Mouse (Mus musculus) MEL (cell line): ENCODE results near the gene Cirbp. TPM values are rescaled to one million over a fixed set of nuclear protein-coding genes. Genes with fewer than 3 reads are reported as not detected.

ENCODE experiments used
- DNase-seq: peaks from one replicate; pipeline ENCODE4 v3.0.0; 2011; ENCODE audit warnings: low read depth, low spot score
- H3K27ac ChIP-seq: 2 replicates; pipeline ENCODE4 v1.5.1; 2012; ENCODE audit warnings: low read depth, mild to moderate bottlenecking, control low read depth, low read length, moderate library complexity; ENCODE audit not compliant: control insufficient read depth
- H3K27me3 ChIP-seq, 2 experiments: fragments of 150-350 bp in 1 of 2; sonication (generic) in 1 of 2; 2 replicates each; pipeline ENCODE4 v1.6.1; 2012; ENCODE audit warnings: low read length in 2 of 2, mild to moderate bottlenecking in 2 of 2, improper control_type of control experiment in 1 of 2, moderate library complexity in 1 of 2; ENCODE audit not compliant: insufficient read depth in 2 of 2, control insufficient read depth in 1 of 2
- H3K36me3 ChIP-seq, 2 experiments: 2 replicates each; pipeline ENCODE4 v1.6.1; 2012 to 2014; ENCODE audit warnings: low read length in 2 of 2, improper control_type of control experiment in 1 of 2, inconsistent platforms in 1 of 2, mild to moderate bottlenecking in 1 of 2; ENCODE audit not compliant: insufficient read depth in 2 of 2, control insufficient read depth in 1 of 2
- H3K4me1 ChIP-seq, 2 experiments: fragments of 150-350 bp in 1 of 2; sonication (generic) in 1 of 2; 2 replicates each; pipeline ENCODE4 v1.6.1; 2012; ENCODE audit warnings: low read length in 2 of 2, improper control_type of control experiment in 1 of 2, mild to moderate bottlenecking in 1 of 2; ENCODE audit not compliant: insufficient read depth in 2 of 2, control insufficient read depth in 1 of 2
- H3K4me3 ChIP-seq, 2 experiments: fragments of 150-350 bp in 1 of 2; sonication (generic) in 1 of 2; 2 replicates each; pipeline ENCODE4 v1.5.1; 2012; ENCODE audit warnings: low read depth in 2 of 2, low read length in 2 of 2, mild to moderate bottlenecking in 2 of 2, moderate library complexity in 2 of 2, control low read depth in 1 of 2, improper control_type of control experiment in 1 of 2; ENCODE audit not compliant: control insufficient read depth in 1 of 2, insufficient read depth in 1 of 2
- H3K79me2 ChIP-seq: 2 replicates; pipeline ENCODE4 v1.6.1; 2012; ENCODE audit warnings: mild to moderate bottlenecking, low read length, moderate library complexity; ENCODE audit not compliant: control insufficient read depth, poor library complexity, insufficient read depth
- H3K9ac ChIP-seq: 2 replicates; pipeline ENCODE4 v1.6.1; 2012; ENCODE audit warnings: low read depth, mild to moderate bottlenecking, control low read depth, low read length, moderate library complexity; ENCODE audit not compliant: control insufficient read depth, poor library complexity, severe bottlenecking
- H3K9me3 ChIP-seq: fragments of 150-350 bp; sonication (generic); replicated peaks from 2 replicates; pipeline ENCODE4 v1.6.1; 2012; ENCODE audit warnings: mild to moderate bottlenecking, low read length, improper control_type of control experiment, moderate library complexity; ENCODE audit not compliant: insufficient read depth
- BHLHE40 ChIP-seq: IDR thresholded peaks from 2 replicates; pipeline ENCODE4 v1.6.1; 2012; ENCODE audit warnings: low read depth, mild to moderate bottlenecking, inconsistent platforms, low read length, improper control_type of control experiment, borderline replicate concordance
- CHD1 ChIP-seq: IDR thresholded peaks from 2 replicates; pipeline ENCODE4 v1.6.1; 2012; ENCODE audit warnings: low read depth, mild to moderate bottlenecking, inconsistent platforms, low read length, improper control_type of control experiment
- CTCF ChIP-seq, 3 experiments: IDR thresholded peaks in 2 of 3; conservative IDR thresholded peaks in 1 of 3; 2 replicates each; pipeline ENCODE4 v1.5.1; 2011 to 2012; ENCODE audit warnings: low read length in 3 of 3, low read depth in 2 of 3, mild to moderate bottlenecking in 2 of 3, improper control_type of control experiment in 1 of 3, inconsistent platforms in 1 of 3, mixed read lengths in 1 of 3, moderate library complexity in 1 of 3; ENCODE audit not compliant: control insufficient read depth in 1 of 3, insufficient read depth in 1 of 3, poor library complexity in 1 of 3, severe bottlenecking in 1 of 3
- ETS1 ChIP-seq: IDR thresholded peaks from 2 replicates; pipeline ENCODE4 v1.6.1; 2012; ENCODE audit warnings: low read depth, mild to moderate bottlenecking, inconsistent platforms, low read length, improper control_type of control experiment, moderate library complexity
- GABPA ChIP-seq: IDR thresholded peaks from 2 replicates; pipeline ENCODE4 v1.6.1; 2012; ENCODE audit warnings: low read depth, mild to moderate bottlenecking, inconsistent platforms, low read length, improper control_type of control experiment, moderate library complexity
- HCFC1 ChIP-seq: IDR thresholded peaks from 2 replicates; pipeline ENCODE4 v1.6.1; 2012; ENCODE audit warnings: low read depth, mild to moderate bottlenecking, inconsistent platforms, low read length, improper control_type of control experiment, moderate library complexity
- KAT2A ChIP-seq: conservative IDR thresholded peaks from 2 replicates; pipeline ENCODE4 v1.6.1; 2012; ENCODE audit warnings: low read depth, low read length, improper control_type of control experiment, inconsistent platforms
- MAFK ChIP-seq: IDR thresholded peaks from 2 replicates; pipeline ENCODE4 v1.6.1; 2011; ENCODE audit warnings: low read depth, mild to moderate bottlenecking, low read length, improper control_type of control experiment, borderline replicate concordance
- MEF2A ChIP-seq: IDR thresholded peaks from 2 replicates; pipeline ENCODE4 v1.6.1; 2014; ENCODE audit warnings: low read depth, mild to moderate bottlenecking, inconsistent platforms, low read length, improper control_type of control experiment; ENCODE audit not compliant: poor library complexity, insufficient replicate concordance, severe bottlenecking; ENCODE audit errors: extremely low read depth
- MYB ChIP-seq: IDR thresholded peaks from 2 replicates; pipeline ENCODE4 v1.6.1; 2011; ENCODE audit warnings: mild to moderate bottlenecking, low read depth, low read length, improper control_type of control experiment
- MYC ChIP-seq: IDR thresholded peaks from 2 replicates; pipeline ENCODE4 v1.6.1; 2011; ENCODE audit warnings: low read depth, mild to moderate bottlenecking, low read length, improper control_type of control experiment, moderate library complexity
- NELFE ChIP-seq: IDR thresholded peaks from 2 replicates; pipeline ENCODE4 v1.6.1; 2011; ENCODE audit warnings: low read depth, low read length, improper control_type of control experiment
- NRF1 ChIP-seq: IDR thresholded peaks from 2 replicates; pipeline ENCODE4 v1.6.1; 2014; ENCODE audit warnings: low read depth, mild to moderate bottlenecking, inconsistent platforms, low read length, improper control_type of control experiment, moderate library complexity; ENCODE audit not compliant: poor library complexity, insufficient read depth, severe bottlenecking
- POLR2A ChIP-seq, 2 experiments: IDR thresholded peaks; 2 replicates each; pipeline ENCODE4 v1.6.1; 2011 to 2012; ENCODE audit warnings: low read length in 2 of 2, mild to moderate bottlenecking in 2 of 2, control low read depth in 1 of 2, improper control_type of control experiment in 1 of 2, low read depth in 1 of 2, moderate library complexity in 1 of 2; ENCODE audit not compliant: control insufficient read depth in 1 of 2, insufficient read depth in 1 of 2, poor library complexity in 1 of 2
- POLR2AphosphoS2 ChIP-seq: IDR thresholded peaks from 2 replicates; pipeline ENCODE4 v1.6.1; 2011; ENCODE audit warnings: low read length, improper control_type of control experiment
- SIN3A ChIP-seq: IDR thresholded peaks from 2 replicates; pipeline ENCODE4 v1.6.1; 2012; ENCODE audit warnings: low read length, improper control_type of control experiment, inconsistent platforms
- SMC3 ChIP-seq: IDR thresholded peaks from 2 replicates; pipeline ENCODE4 v1.6.1; 2011; ENCODE audit warnings: low read depth, low read length, improper control_type of control experiment
- TAL1 ChIP-seq: IDR thresholded peaks from 2 replicates; pipeline ENCODE4 v1.6.1; 2012; ENCODE audit warnings: mild to moderate bottlenecking, inconsistent platforms, low read length, moderate library complexity, mixed read lengths
- TBP ChIP-seq: IDR thresholded peaks from 2 replicates; pipeline ENCODE4 v1.8.0; 2011; ENCODE audit warnings: low read depth, low read length, improper control_type of control experiment
- UBTF ChIP-seq: IDR thresholded peaks from 2 replicates; pipeline ENCODE4 v1.6.1; 2012; ENCODE audit warnings: low read depth, mild to moderate bottlenecking, inconsistent platforms, low read length, improper control_type of control experiment, moderate library complexity, borderline replicate concordance; ENCODE audit not compliant: insufficient read depth
- USF1 ChIP-seq: IDR thresholded peaks from 2 replicates; pipeline ENCODE4 v1.6.1; 2014; ENCODE audit warnings: low read depth, mild to moderate bottlenecking, inconsistent platforms, low read length, improper control_type of control experiment, moderate library complexity
- ZMIZ1 ChIP-seq: IDR thresholded peaks from 2 replicates; pipeline ENCODE4 v1.6.1; 2012; ENCODE audit warnings: low read depth, mild to moderate bottlenecking, inconsistent platforms, low read length, improper control_type of control experiment, moderate library complexity
- ZNF384 ChIP-seq: IDR thresholded peaks from 2 replicates; pipeline ENCODE4 v1.6.1; 2012; ENCODE audit warnings: low read depth, mild to moderate bottlenecking, inconsistent platforms, low read length, improper control_type of control experiment
- polyA plus RNA-seq, 2 experiments: library from polyadenylated mRNA; stranded (reverse) in 1 of 2; unstranded in 1 of 2; fragments of >175 nt in 1 of 2; fragments of >200 nt in 1 of 2; gene quantifications; 2 replicates each; pipeline versions ENCODE4 v1.2.1 to v1.2.4; 2012; ENCODE audit warnings: low replicate concordance in 2 of 2, low read depth in 1 of 2; ENCODE audit not compliant: insufficient read length in 2 of 2, insufficient read depth in 1 of 2, missing spikeins in 1 of 2
- total RNA-seq: library from RNA; depleted of rRNA; stranded (reverse); fragments of 300-350 nt; gene quantifications from 2 replicates; pipeline ENCODE4 v1.2.3, GENCODE M21; 2012

Gene Cirbp
- total and polyA plus RNA-seq, 3 experiments, result 21.2 to 56.6 TPM; not detected in 1

- peak; percentile 51; the same call in 1 of the 2 replicates for TF ChIP-seq ZNF384
- TF ChIP-seq MYB, result no peak
- no peak for TF ChIP-seq KAT2A
- Histone ChIP-seq H3K4me3 (peak overlapping the region; percentile 74 to 80), H3K27ac (peak overlapping the region; percentile 96), H3K9me3 (no peaks in the 10 kb centered on the region), H3K27me3 (no peaks in the 10 kb centered on the region), H3K4me1 (peaks cover 0 to 25% of the 10 kb centered on the region in 2 experiments; a peak in 3 of 4 replicates), H3K9ac (peak overlapping the region; percentile 89), H3K36me3 (peaks cover 0 to 8% of the 10 kb centered on the region in 2 experiments; a peak in 2 of 4 replicates), H3K79me2 (peaks cover 29% of the 10 kb centered on the region)
- DNase-seq, result peak; percentile 38
Observed at GRCm38 (mm10) chr10:80139975-80140665, 25.7 kb upstream of the Cirbp start.

DNA sequence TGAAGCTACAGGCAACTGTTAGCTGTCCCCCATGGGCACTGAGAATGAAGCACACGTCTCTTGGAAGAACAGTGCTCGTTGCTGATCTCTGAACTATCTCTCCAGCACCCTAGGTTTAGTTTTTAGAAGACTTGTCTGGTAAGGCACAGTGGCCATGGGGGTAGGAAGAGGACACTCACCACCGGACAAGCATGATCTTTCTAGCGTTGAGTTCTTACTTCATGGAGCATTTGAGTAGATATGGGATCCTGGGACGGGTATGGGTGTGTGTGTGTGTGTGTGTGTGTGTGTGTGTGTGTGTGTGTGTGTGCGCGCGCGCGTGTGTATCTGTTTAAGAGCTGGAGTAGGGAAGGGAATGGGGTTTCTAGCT, 25.1 kb upstream of the Cirbp start, which contains the start of gene Cbarp:
TSS of gene Cbarp (minus strand) at position 170 of the 370 bp plus-strand sequence.
- peaks cover 29% of the 10 kb centered on the region for H3K79me2 ChIP-seq
- H3K27ac ChIP-seq, result peak within 1 kb of the TSS; percentile 96
- TF ChIP-seq HCFC1 (no peak), ETS1 (0 out of 2 replicates have a peak, but pooled peaks have one; percentile 32)
- TF ChIP-seq, all 39 proteins: peak for 1
- H3K4me3 ChIP-seq, result peak within 1 kb of the TSS; percentile 77 to 80
- no peaks in the 10 kb centered on the region for H3K27me3 ChIP-seq
- peaks cover 0 to 10% of the 10 kb centered on the region in 2 experiments; a peak in 2 of 4 replicates for H3K36me3 ChIP-seq
- H3K4me1 ChIP-seq, result peaks cover 0 to 30% of the 10 kb centered on the region in 2 experiments; a peak in 3 of 4 replicates
- peak within 1 kb of the TSS; percentile 89 for H3K9ac ChIP-seq
- no peaks in the 10 kb centered on the region for H3K9me3 ChIP-seq
- DNase-seq, result peak; percentile 76

- H3K79me2 ChIP-seq, result peaks cover 29% of the 10 kb centered on the region
- peak overlapping the region; percentile 96 for H3K27ac ChIP-seq
- peaks cover 0 to 16% of the 10 kb centered on the region in 2 experiments; a peak in 2 of 4 replicates for H3K36me3 ChIP-seq
- H3K9me3 ChIP-seq, result no peaks in the 10 kb centered on the region
- peak overlapping the region; percentile 89 for H3K9ac ChIP-seq
- H3K4me3 ChIP-seq, result peak overlapping the region; percentile 74 to 80
- peaks cover 0 to 34% of the 10 kb centered on the region in 2 experiments; a peak in 3 of 4 replicates for H3K4me1 ChIP-seq
- peak; percentile 99 for DNase-seq
- H3K27me3 ChIP-seq, result no peaks in the 10 kb centered on the region
- TF ChIP-seq SMC3, result peak; percentile 67
- TF ChIP-seq CTCF (IDR thresholded peaks at IDR 0.05 in 2 of 3, conservative IDR thresholded peaks at IDR 0.05 in 1 of 3; ENCODE audit: control insufficient read depth in 1 of 3, insufficient read depth in 1 of 3, low read depth in 2 of 3, low read length in 3 of 3, poor library complexity in 1 of 3, severe bottlenecking in 1 of 3), result peak in 2 of 3 experiments; percentile 78 to 81; a peak in 5 of 6 replicates
- no peak for TF ChIP-seq MEF2A
- TF ChIP-seq BHLHE40, result peak; percentile 77
- peak; percentile 10 to 86; a peak in 2 of 4 replicates for TF ChIP-seq POLR2A (IDR thresholded peaks at IDR 0.05; ENCODE audit: control insufficient read depth in 1 of 2, insufficient read depth in 1 of 2, low read depth in 1 of 2, low read length in 2 of 2, poor library complexity in 1 of 2)
- TF ChIP-seq POLR2AphosphoS2, result peak; percentile 97
- no peak; the same call in 1 of the 2 replicates for TF ChIP-seq MYC
- peak; percentile 92 for TF ChIP-seq NRF1
- peak; percentile 63; the same call in 1 of the 2 replicates for TF ChIP-seq TBP
- no peak for TF ChIP-seq UBTF
- no peak for TF ChIP-seq ZNF384
- peak; percentile 92 for TF ChIP-seq HCFC1
- no peak for TF ChIP-seq TAL1
- TF ChIP-seq MAFK, result no peak
- peak; percentile 93 for TF ChIP-seq SIN3A
- TF ChIP-seq NELFE, result peak; percentile 89
- peak; percentile 65; the same call in 1 of the 2 replicates for TF ChIP-seq ZMIZ1
- TF ChIP-seq USF1, result 0 out of 2 replicates have a peak, but pooled peaks have one; percentile 24
- TF ChIP-seq GABPA, result peak; percentile 80; the same call in 1 of the 2 replicates
- 0 out of 2 replicates have a peak, but pooled peaks have one; percentile 64 for TF ChIP-seq CHD1
Observed at GRCm38 (mm10) chr10:80141243-80141642, 24.5 kb upstream of the Cirbp start.
